In the genomic region with DNA sequence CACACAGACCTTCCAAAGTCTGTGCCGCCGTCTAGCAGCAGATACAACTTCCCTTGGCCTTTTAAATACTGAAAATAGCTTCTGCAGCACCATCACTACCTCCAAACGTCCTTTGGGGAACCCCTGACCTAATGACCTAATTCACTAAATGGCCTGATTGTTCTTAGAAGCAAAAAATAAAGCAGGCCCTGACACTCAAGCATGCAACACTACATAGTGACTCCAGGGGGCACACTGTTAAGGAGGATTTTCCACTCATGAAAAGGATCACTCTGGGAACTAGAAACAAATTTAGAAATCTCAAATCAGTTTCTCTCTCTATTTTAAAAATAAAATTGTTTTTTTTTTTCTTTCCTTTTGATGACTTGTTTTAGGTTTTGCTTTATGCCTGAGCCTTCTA, we compare ENCODE assay signal across 1 mouse cellular context.
TF ChIP-seq lines count a peak whose summit lies in the region.

No protein-coding gene starts in this region.

TF ChIP-seq in MEL, 35 proteins besides CTCF, POLR2A, EP300 and RAD21:
- no peak for TF ChIP-seq NELFE (IDR thresholded peaks at IDR 0.05; ENCODE audit: low read depth, low read length)
- no peak for TF ChIP-seq ZKSCAN1 (IDR thresholded peaks at IDR 0.05; ENCODE audit: low read depth, low read length)
- no peak for TF ChIP-seq GABPA (IDR thresholded peaks at IDR 0.05; ENCODE audit: low read depth, low read length)
- TF ChIP-seq SMC3 (IDR thresholded peaks at IDR 0.05; ENCODE audit: low read depth, low read length): peak; percentile 39
